Mouse (Mus musculus) gastrocnemius, postnatal 4 days (tissue): ENCODE results near the gene Bnc2. TPM values are rescaled to one million over a fixed set of nuclear protein-coding genes. Genes with fewer than 3 reads are reported as not detected.

ENCODE experiments used
- DNase-seq, 2 experiments: peaks; one replicate each; pipeline ENCODE4 v3.0.0; 2021 to 2022; ENCODE audit warnings: low spot score in 2 of 2, mixed read lengths in 2 of 2
- long read RNA-seq, 2 experiments: library from polyadenylated mRNA; stranded (forward); transcript quantifications; one replicate each; pipeline ENCODE4 v2.0.0; 2021
- total RNA-seq, 2 experiments: library from RNA; stranded (reverse); gene quantifications; 2 replicates each; pipeline ENCODE4 v1.2.3; 2021

The Bnc2 gene
- total RNA-seq: 10 to 100 TPM; 15.5 to 17.2 TPM
- long read RNA-seq, experiment 1: 0 reads
- long read RNA-seq, experiment 2, partial matches to known transcripts: 0 of 4 reads
- long read RNA-seq, experiment 2, other reads (novel, unspliced or antisense): 3 of 4 reads

- DNase-seq: peak; percentile 52 to 66
Measured at GRCm38 (mm10) chr4:84675171-84675973, at the start of gene Bnc2. Gene Bnc2 (minus strand): TSS chr4:84675275.

- no peak for DNase-seq
Measured at GRCm38 (mm10) chr4:84707961-84708360, 32.9 kb upstream of the Bnc2 start.

GRCm38 (mm10) chr4:84685521-84686366 is 10.7 kb upstream of the Bnc2 start:
- no peak for DNase-seq

GRCm38 (mm10) chr4:84685009-84685408 is 9.9 kb upstream of the Bnc2 start:
- DNase-seq: no peak

GRCm38 (mm10) chr4:84675974-84676315 is 870 bp upstream of the Bnc2 start:
- no peak for DNase-seq

GRCm38 (mm10) chr4:84674318-84675170 is 531 bp downstream of the Bnc2 start:
- DNase-seq: peak; percentile 63 to 71

- no peak for DNase-seq
Measured at GRCm38 (mm10) chr4:84673681-84674307, 1.3 kb downstream of the Bnc2 start.

GRCm38 (mm10) chr4:84672181-84672791 is 2.8 kb downstream of the Bnc2 start:
- no peak for DNase-seq

- DNase-seq: no peak
Measured at GRCm38 (mm10) chr4:84670996-84671395, 4.1 kb downstream of the Bnc2 start.

- DNase-seq: no peak
Measured at GRCm38 (mm10) chr4:84669650-84670049, 5.4 kb downstream of the Bnc2 start.

GRCm38 (mm10) chr4:84668949-84669605 is 6.0 kb downstream of the Bnc2 start:
- no peak for DNase-seq

GRCm38 (mm10) chr4:84668226-84668625 is 6.8 kb downstream of the Bnc2 start:
- DNase-seq: no peak

- no peak for DNase-seq
Measured at GRCm38 (mm10) chr4:84662228-84663065, 12.6 kb downstream of the Bnc2 start.

- DNase-seq: no peak
Measured at GRCm38 (mm10) chr4:84661341-84661740, 13.7 kb downstream of the Bnc2 start.

GRCm38 (mm10) chr4:84651786-84652185 is 23.3 kb downstream of the Bnc2 start:
- DNase-seq: no peak

GRCm38 (mm10) chr4:84646576-84646975 is 28.5 kb downstream of the Bnc2 start:
- DNase-seq: no peak

GRCm38 (mm10) chr4:84639166-84639565 is 35.9 kb downstream of the Bnc2 start:
- no peak for DNase-seq

- peak in 1 of 2 experiments; percentile 42 for DNase-seq
Measured at GRCm38 (mm10) chr4:84637641-84638040, 37.4 kb downstream of the Bnc2 start.

GRCm38 (mm10) chr4:84634751-84635150 is 40.3 kb downstream of the Bnc2 start:
- no peak for DNase-seq
